Mouse (Mus musculus) embryonic fibroblast, embryonic 13.5 days (primary cell): ENCODE measurements at regions not wholly inside any gene's neighbourhood (a gene's known extent, or its start where the extent isn't known, plus 50 kb on each side); places are given as distances from the start of the nearest gene placed in this dataset.

Source experiments
- CTCF ChIP-seq: IDR thresholded peaks from 2 replicates; pipeline ENCODE4 v1.5.1; 2011; ENCODE audit warnings: mild to moderate bottlenecking, control low read depth, low read length, moderate library complexity, borderline replicate concordance; ENCODE audit not compliant: insufficient read depth
- POLR2A ChIP-seq: IDR thresholded peaks from 2 replicates; pipeline ENCODE4 v1.6.1; 2011; ENCODE audit warnings: low read depth, mild to moderate bottlenecking, control low read depth, low read length, moderate library complexity

GRCm38 (mm10) chr13:71460097-71460496 is 503.4 kb downstream of the Irx1 start:
- no peak for TF ChIP-seq CTCF
- no peak for TF ChIP-seq POLR2A
